Mouse (Mus musculus): ENCODE measurements at regions not wholly inside any gene's neighbourhood (a gene's known extent, or its start where the extent isn't known, plus 50 kb on each side); places are given as distances from the start of the nearest gene placed in this dataset.

DNA sequence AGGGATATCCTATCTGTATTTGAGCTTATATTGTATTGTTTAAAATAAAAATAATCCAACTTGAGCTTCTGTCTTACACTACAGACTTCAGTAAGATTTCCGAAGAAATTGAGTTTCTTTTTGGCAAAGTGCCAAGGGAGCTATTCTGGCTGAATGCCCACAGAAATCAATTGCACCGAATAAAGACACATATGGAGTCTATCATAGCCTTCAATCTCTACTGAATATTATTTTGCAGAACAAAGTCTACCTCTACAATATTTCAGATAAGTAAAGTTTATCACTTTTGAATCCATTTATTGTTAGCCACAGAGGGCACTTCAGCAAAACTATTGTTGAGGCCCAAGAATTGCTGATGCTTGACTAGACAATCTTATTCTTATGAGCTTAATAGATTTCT is 1742.3 kb upstream of the Gm38303 start:
- peak; percentile 57; the same call in 1 of the 2 replicates for ATAC-seq (ENCODE audit: low FRiP score, low read depth)
- WGBS, result 18% methylated on average over 2 of the region's 2 CpGs

More for the DNA sequence above, 1742.3 kb upstream of the Gm38303 start:
- Histone ChIP-seq H3K4me3 (replicated peaks; ENCODE audit: low read length) (no peak overlapping the region), H3K4me1 (ENCODE audit: control insufficient read depth, insufficient read depth, low read length) (no peaks in the 10 kb centered on the region), H3K9ac (ENCODE audit: low read depth, low read length, severe bottlenecking) (no peak overlapping the region), H3K27ac (replicated peaks; ENCODE audit: low read depth, low read length) (no peak overlapping the region), H3K9me3 (ENCODE audit: control insufficient read depth, low read length) (no peaks in the 10 kb centered on the region), H3K36me3 (ENCODE audit: control insufficient read depth, insufficient read depth, low read length) (no peaks in the 10 kb centered on the region), H3K4me2 (replicated peaks; ENCODE audit: low read depth, low read length, severe bottlenecking) (no peak overlapping the region), H3K27me3 (ENCODE audit: control insufficient read depth, insufficient read depth, low read length) (no peaks in the 10 kb centered on the region)
- peak; percentile 21 for DNase-seq (ENCODE audit: low spot score)
- no peak for TF ChIP-seq POLR2A (IDR thresholded peaks at IDR 0.05; ENCODE audit: borderline replicate concordance, extremely low read depth, insufficient read depth, insufficient read length)
